Mouse (Mus musculus) limb, embryonic 13.5 days (tissue): ENCODE measurements around the gene Gm49378. TPM values are rescaled to one million over a fixed set of nuclear protein-coding genes. Genes with fewer than 3 reads are reported as not detected.

Experiments
- ATAC-seq: fragments of 200-750 bp; cut with Nextera tagmentation; 2 replicates; pipeline ENCODE4 v1.8.0; 2017; ENCODE audit warnings: low read depth, moderate number of reproducible peaks, moderate TSS enrichment; ENCODE audit not compliant: low FRiP score
- H3K27ac ChIP-seq: fragments of 300-500 bp; sonication (generic); 2 replicates; pipeline ENCODE4 v1.5.1; 2015; ENCODE audit warnings: inconsistent platforms, mild to moderate bottlenecking, moderate library complexity
- H3K27me3 ChIP-seq: fragments of 300-500 bp; sonication (generic); 2 replicates; pipeline ENCODE4 v1.6.1; 2015; ENCODE audit warnings: mild to moderate bottlenecking, inconsistent platforms
- H3K36me3 ChIP-seq: fragments of 300-500 bp; sonication (generic); 2 replicates; pipeline ENCODE4 v1.6.1; 2015; ENCODE audit warnings: inconsistent platforms, mild to moderate bottlenecking, moderate library complexity
- H3K4me1 ChIP-seq: fragments of 300-500 bp; sonication (generic); 2 replicates; pipeline ENCODE4 v1.6.1; 2015; ENCODE audit warnings: inconsistent platforms
- H3K4me2 ChIP-seq: fragments of 300-500 bp; sonication (generic); replicated peaks from 2 replicates; pipeline ENCODE4 v1.6.1; 2015; ENCODE audit warnings: inconsistent platforms, mild to moderate bottlenecking, moderate library complexity
- H3K4me3 ChIP-seq: fragments of 300-500 bp; sonication (generic); 2 replicates; pipeline ENCODE4 v1.5.1; 2015; ENCODE audit warnings: moderate library complexity, mild to moderate bottlenecking, inconsistent platforms
- H3K9ac ChIP-seq: fragments of 300-500 bp; sonication (generic); 2 replicates; pipeline ENCODE4 v1.6.1; 2015; ENCODE audit warnings: mild to moderate bottlenecking, inconsistent platforms
- H3K9me3 ChIP-seq: fragments of 300-500 bp; sonication (generic); 2 replicates; pipeline ENCODE4 v1.6.1; 2016; ENCODE audit warnings: inconsistent platforms
- WGBS: fragments of 180-500 bp; shearing (Covaris S2); methylation state at CpG from one replicate; pipeline ENCODE4 v1.1.7; 2015; 5-methylcytosine and 5-hydroxymethylcytosine counted together
- polyA plus RNA-seq: library from polyadenylated mRNA; unstranded; fragments of >200 nt; fragmentation: Nextera tagmentation; extraction: Ambion mirVana; gene quantifications from 2 replicates; pipeline ENCODE4 v1.2.1, GENCODE M21; 2015

Gene Gm49378
- polyA plus RNA-seq, 1 experiment from 2014 or later = 1.3 TPM

- no peaks in the 10 kb centered on the region for H3K27me3 ChIP-seq
- H3K36me3 ChIP-seq = peaks cover 10% of the 10 kb centered on the region
- H3K27ac ChIP-seq = no peak overlapping the region
- H3K4me2 ChIP-seq = no peak overlapping the region
- no peak overlapping the region for H3K9ac ChIP-seq
- no peak for ATAC-seq
- no peak overlapping the region for H3K4me3 ChIP-seq
- H3K4me1 ChIP-seq = no peaks in the 10 kb centered on the region
- H3K9me3 ChIP-seq = no peaks in the 10 kb centered on the region
- 88% methylated on average over 7 of the region's 7 CpGs for WGBS
These were observed 13.8 kb upstream of the Gm49378 start for GRCm38 (mm10) chr14:55651528-55651927.

DNA sequence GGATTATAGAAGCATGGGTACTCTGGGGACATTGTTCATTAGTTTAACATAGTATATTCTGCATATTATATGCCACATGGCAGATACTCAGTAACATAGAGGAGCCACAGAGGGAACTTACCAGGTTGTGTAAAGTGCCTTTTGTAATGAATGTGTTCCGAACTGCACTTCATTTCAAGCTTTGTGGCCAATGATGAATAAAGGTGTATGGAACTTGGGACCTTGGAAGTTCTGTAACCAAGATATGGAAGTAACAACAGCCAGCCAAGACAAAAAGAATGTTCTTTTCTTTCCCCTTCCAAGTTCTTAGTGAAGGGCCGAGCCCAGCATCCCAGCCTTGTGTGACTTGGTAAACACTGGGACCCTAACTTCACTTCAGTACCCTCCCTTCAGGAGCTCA, 12.2 kb upstream of the Gm49378 start, which contains the start of gene Tssk4:
Tssk4 (plus strand) TSS at position 301 of the 400 bp plus-strand sequence.
- Histone ChIP-seq H3K4me3 (no peak within 1 kb of the TSS), H3K4me1 (peaks cover 5% of the 10 kb centered on the region), H3K27ac (no peak within 1 kb of the TSS), H3K9ac (no peak within 1 kb of the TSS), H3K36me3 (peaks cover 17% of the 10 kb centered on the region), H3K9me3 (no peaks in the 10 kb centered on the region), H3K4me2 (no peak within 1 kb of the TSS), H3K27me3 (no peaks in the 10 kb centered on the region)
- ATAC-seq = no peak
- WGBS = 93% methylated on average over 2 of the region's 2 CpGs

DNA sequence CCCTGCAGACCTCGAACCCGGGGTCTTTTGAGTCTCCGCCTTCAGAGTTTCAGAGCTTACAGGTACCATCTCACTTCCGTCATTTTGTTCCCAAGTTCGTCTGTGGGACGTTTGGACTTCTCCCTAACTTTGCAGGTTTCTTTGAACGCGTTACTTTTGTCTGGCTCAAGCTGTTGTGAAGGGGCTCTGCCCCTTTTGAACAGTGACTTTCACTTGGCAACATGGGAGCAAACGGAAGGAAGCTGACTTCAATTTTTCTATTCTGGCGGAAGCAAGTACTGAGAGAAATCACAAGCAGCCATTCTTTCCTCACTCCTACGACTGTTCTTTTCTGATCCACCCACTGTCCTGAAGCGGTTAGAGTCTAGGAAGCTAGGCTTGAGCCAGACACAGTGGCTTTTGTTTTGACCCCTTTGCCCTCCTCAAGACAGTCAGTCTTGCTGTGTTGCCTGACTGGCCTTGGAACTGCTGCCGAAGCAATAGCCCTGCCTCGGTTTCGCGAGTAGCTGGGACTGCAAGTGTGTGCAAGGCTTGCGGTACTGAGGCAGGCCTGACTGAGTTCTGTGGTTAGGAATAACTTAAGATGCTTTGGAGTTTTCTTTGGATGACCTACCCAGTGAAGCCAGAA, 6.7 kb upstream of the Gm49378 start:
- Histone ChIP-seq H3K9me3 (no peaks in the 10 kb centered on the region), H3K27ac (0 out of 2 replicates have a peak overlapping the region, but pooled peaks have one; percentile 6), H3K9ac (peak overlapping the region; percentile 94), H3K36me3 (peaks cover 38% of the 10 kb centered on the region), H3K27me3 (no peaks in the 10 kb centered on the region), H3K4me1 (peaks cover 29% of the 10 kb centered on the region), H3K4me2 (peak overlapping the region; percentile 87), H3K4me3 (peak overlapping the region; percentile 96)
- no peak for ATAC-seq
- 32% methylated on average over 17 of the region's 17 CpGs for WGBS

DNA sequence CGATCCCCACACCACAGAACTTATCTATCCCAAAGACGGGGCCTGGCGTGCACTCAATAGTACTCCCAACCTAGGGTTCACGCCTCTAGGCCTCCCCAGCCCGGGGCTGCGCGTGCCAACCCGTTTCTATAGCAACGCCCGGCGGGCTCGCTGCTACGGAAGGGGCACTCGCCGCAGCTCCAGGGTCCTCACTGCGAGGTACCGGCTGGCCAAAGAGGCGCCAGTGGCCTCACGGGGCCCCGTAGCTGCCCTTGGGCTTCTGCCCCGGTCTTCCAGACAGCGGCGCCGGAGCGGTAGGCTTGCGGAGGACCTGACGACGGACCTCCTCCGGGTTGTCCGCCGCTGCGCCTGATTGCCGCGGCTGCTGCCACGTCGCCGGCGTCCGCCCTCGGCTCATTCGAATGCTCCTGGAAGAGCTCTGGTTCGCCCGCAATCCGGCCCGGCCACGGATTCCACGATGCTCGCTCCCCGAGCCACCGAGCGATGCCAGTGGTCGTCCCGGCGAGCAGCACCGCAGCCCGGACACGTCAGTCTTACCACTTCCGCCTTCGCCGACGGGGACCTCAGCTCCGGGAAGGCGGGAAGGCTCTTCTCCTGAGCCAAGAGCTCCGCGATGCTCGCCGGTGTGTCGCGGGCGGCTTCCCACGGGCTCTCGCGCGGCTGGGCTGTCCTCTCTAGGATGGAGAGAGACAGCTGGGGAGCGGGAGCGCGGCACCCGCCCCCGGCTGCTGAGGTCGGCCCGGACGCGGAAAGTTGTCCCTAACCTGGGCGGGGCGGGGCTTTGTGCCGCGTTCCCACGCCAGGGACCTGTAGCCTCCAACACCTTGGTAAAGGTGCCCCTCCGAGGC, 5.6 kb upstream of the Gm49378 start, which contains the start of gene Tm9sf1:
Tm9sf1 (minus strand) TSS at position 747 of the 848 bp plus-strand sequence.
- H3K36me3 ChIP-seq = peaks cover 49% of the 10 kb centered on the region
- WGBS = under 1% methylated on average over 80 of the region's 89 CpGs
- no peaks in the 10 kb centered on the region for H3K27me3 ChIP-seq

GRCm38 (mm10) chr14:55642679-55643059, 5.0 kb upstream of the Gm49378 start:
- WGBS = 21% methylated on average over 8 of the region's 8 CpGs
- no peaks in the 10 kb centered on the region for H3K27me3 ChIP-seq
- H3K4me2 ChIP-seq = peak overlapping the region; percentile 87
- peaks cover 55% of the 10 kb centered on the region for H3K36me3 ChIP-seq
- H3K27ac ChIP-seq = peak overlapping the region; percentile 92
- peak overlapping the region; percentile 96 for H3K4me3 ChIP-seq
- H3K9ac ChIP-seq = peak overlapping the region; percentile 94
- peaks cover 29% of the 10 kb centered on the region for H3K4me1 ChIP-seq
- H3K9me3 ChIP-seq = no peaks in the 10 kb centered on the region
- peak; percentile 33; the same call in 1 of the 2 replicates for ATAC-seq

More for the DNA sequence above, 5.6 kb upstream of the Gm49378 start, which contains the start of gene Tm9sf1:
- Histone ChIP-seq H3K4me2 (peak within 1 kb of the TSS; percentile 87), H3K4me3 (peak within 1 kb of the TSS; percentile 96), H3K4me1 (peaks cover 29% of the 10 kb centered on the region), H3K27ac (peak within 1 kb of the TSS; percentile 92), H3K9ac (peak within 1 kb of the TSS; percentile 94), H3K9me3 (no peaks in the 10 kb centered on the region)
- peak; percentile 90 for ATAC-seq

DNA sequence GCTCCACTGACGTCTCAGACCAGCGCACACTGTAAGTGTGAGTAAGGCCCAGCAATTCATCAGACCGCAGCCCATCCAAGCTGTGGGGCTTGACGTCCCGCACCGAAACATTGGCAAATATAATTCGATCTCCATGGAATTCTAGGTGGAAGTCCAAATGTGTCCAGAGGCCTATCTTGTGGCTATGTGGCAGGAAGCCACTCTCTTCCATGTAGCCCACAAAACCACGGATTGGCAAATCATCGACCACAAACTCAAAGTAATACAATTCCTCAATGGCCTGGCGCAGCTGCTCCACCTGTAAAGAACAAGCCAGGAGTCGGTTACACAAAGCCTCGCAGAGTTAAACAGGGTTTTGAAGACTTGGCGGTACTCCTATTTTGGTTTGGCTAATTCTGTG, 3.6 kb upstream of the Gm49378 start:
- H3K27ac ChIP-seq = no peak overlapping the region
- H3K27me3 ChIP-seq = no peaks in the 10 kb centered on the region
- H3K4me3 ChIP-seq = no peak overlapping the region
- WGBS = 97% methylated on average over 13 of the region's 13 CpGs
- peak overlapping the region; percentile 1; the same call in 1 of the 2 replicates for H3K9ac ChIP-seq
- no peak overlapping the region for H3K4me2 ChIP-seq
- no peaks in the 10 kb centered on the region for H3K9me3 ChIP-seq
- peaks cover 59% of the 10 kb centered on the region for H3K36me3 ChIP-seq
- ATAC-seq = no peak
- peaks cover 29% of the 10 kb centered on the region for H3K4me1 ChIP-seq

- Histone ChIP-seq H3K36me3 (peaks cover 58% of the 10 kb centered on the region), H3K27me3 (no peaks in the 10 kb centered on the region), H3K27ac (no peak overlapping the region), H3K9ac (0 out of 2 replicates have a peak overlapping the region, but pooled peaks have one; percentile 21), H3K4me3 (no peak overlapping the region), H3K4me2 (no peak overlapping the region), H3K4me1 (peaks cover 33% of the 10 kb centered on the region), H3K9me3 (no peaks in the 10 kb centered on the region)
- ATAC-seq = no peak
- 96% methylated on average over 14 of the region's 14 CpGs for WGBS
These were observed 3.1 kb upstream of the Gm49378 start for GRCm38 (mm10) chr14:55640816-55641215.

- H3K36me3 ChIP-seq = peaks cover 81% of the 10 kb centered on the region
- ATAC-seq = peak; percentile 91
- peak within 1 kb of the TSS; percentile 92 for H3K4me2 ChIP-seq
- H3K27ac ChIP-seq = peak within 1 kb of the TSS; percentile 77
- peak within 1 kb of the TSS; percentile 76 for H3K4me3 ChIP-seq
- 1% methylated on average over 33 of the region's 33 CpGs for WGBS
- no peaks in the 10 kb centered on the region for H3K9me3 ChIP-seq
- H3K4me1 ChIP-seq = peaks cover 17% of the 10 kb centered on the region
- no peaks in the 10 kb centered on the region for H3K27me3 ChIP-seq
- H3K9ac ChIP-seq = peak within 1 kb of the TSS; percentile 84
These were observed 2.1 kb downstream of the Gm49378 start, which contains the start of gene Ipo4 for GRCm38 (mm10) chr14:55635523-55636007. Ipo4 (minus strand) TSS chr14:55635957.

GRCm38 (mm10) chr14:55634874-55635522, 2.7 kb downstream of the Gm49378 start:
- H3K27me3 ChIP-seq = no peaks in the 10 kb centered on the region
- ATAC-seq = peak; percentile 48
- WGBS = 2% methylated on average over 23 of the region's 23 CpGs

DNA sequence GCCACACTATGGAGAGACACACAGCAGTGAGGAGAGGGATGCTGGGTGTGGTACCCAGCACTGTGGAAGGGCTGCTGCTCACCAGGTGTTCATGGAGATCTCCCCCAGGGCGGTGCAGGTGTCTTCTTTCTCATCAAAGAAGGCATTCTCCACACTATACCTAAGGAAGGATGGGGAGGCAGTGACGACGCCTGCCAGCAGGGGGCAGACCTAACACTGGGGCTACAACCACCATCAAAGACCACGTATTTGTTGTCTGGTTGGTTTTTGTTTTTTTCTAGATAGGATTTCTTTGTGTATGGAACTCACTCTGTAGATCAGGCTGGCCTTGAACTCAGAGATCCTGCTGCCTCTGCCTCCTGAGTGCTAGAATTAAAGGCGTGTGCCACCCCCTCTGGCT, 8.4 kb downstream of the Gm49378 start:
- Histone ChIP-seq H3K4me2 (no peak overlapping the region), H3K27ac (no peak overlapping the region), H3K9me3 (no peaks in the 10 kb centered on the region), H3K27me3 (no peaks in the 10 kb centered on the region), H3K4me1 (peaks cover 5% of the 10 kb centered on the region), H3K9ac (no peak overlapping the region), H3K4me3 (no peak overlapping the region), H3K36me3 (peaks cover 99% of the 10 kb centered on the region)
- ATAC-seq = no peak
- 47% methylated on average over 5 of the region's 5 CpGs for WGBS

More at GRCm38 (mm10) chr14:55634874-55635522, 2.7 kb downstream of the Gm49378 start:
- peak overlapping the region; percentile 77 for H3K27ac ChIP-seq
- peak overlapping the region; percentile 92 for H3K4me2 ChIP-seq
- H3K4me3 ChIP-seq = peak overlapping the region; percentile 76
- H3K9me3 ChIP-seq = no peaks in the 10 kb centered on the region
- H3K9ac ChIP-seq = peak overlapping the region; percentile 84
- H3K36me3 ChIP-seq = peaks cover 81% of the 10 kb centered on the region
- peaks cover 17% of the 10 kb centered on the region for H3K4me1 ChIP-seq

DNA sequence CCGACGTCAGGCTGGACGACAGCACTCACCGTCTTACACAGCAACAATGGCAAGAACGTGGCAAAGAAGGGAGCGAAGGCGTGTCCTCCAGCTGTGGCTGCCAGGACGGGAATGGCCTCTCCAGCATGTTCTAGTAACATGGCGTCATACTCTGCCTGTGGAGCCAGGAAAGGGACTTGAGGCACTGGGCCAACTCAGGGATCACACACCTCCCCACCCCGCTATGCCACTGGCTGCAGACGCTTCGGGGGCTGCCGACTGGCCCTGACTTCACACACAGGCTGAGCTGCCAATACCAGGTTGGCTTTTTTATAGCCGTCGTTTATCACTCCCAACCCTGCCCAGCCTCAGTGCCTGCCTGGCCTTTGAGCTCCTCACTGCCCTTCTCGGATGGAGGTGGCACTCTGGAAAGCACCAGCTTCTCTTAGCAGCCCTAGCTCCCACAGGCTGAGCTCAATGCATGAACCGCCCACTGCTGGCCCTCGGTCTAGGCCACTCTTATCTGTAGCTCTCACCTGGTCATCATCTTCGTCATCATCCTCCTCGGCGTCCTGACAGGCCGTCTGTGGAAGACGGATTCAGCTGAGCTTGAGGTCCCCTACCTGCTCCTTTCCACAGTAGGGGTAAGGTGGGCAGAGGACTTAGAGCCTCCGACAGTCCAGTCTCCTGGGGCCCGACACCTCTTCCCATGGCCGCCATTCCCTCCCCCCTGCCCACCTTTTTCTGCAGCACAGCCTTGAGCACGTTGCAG, 9.4 kb downstream of the Gm49378 start:
- Histone ChIP-seq H3K4me1 (no peaks in the 10 kb centered on the region), H3K9ac (no peak overlapping the region), H3K27me3 (no peaks in the 10 kb centered on the region), H3K4me3 (no peak overlapping the region), H3K4me2 (no peak overlapping the region), H3K36me3 (peaks cover 98% of the 10 kb centered on the region), H3K27ac (no peak overlapping the region), H3K9me3 (no peaks in the 10 kb centered on the region)
- ATAC-seq = no peak
- WGBS = 74% methylated on average over 27 of the region's 27 CpGs
